Mouse (Mus musculus) CH12.LX (cell line): Measurements from ENCODE around the gene Naa80. TPM values are rescaled to one million over a fixed set of nuclear protein-coding genes. Genes with fewer than 3 reads are reported as not detected.

Experiments
- DNase-seq: peaks from one replicate; pipeline ENCODE4 v3.0.0-alpha.2; 2013; ENCODE audit errors: extremely low read depth
- H3K27ac ChIP-seq: 2 replicates; pipeline ENCODE4 v1.5.1; 2012; ENCODE audit warnings: low read depth, mild to moderate bottlenecking, control low read depth, moderate library complexity; ENCODE audit not compliant: insufficient read depth
- H3K27me3 ChIP-seq: replicated peaks from 2 replicates; pipeline ENCODE3; 2012; ENCODE audit warnings: inconsistent platforms
- H3K36me3 ChIP-seq, 2 experiments: replicated peaks in 1 of 2; 2 replicates each; pipeline versions ENCODE3 to v1.6.1; 2012; ENCODE audit warnings: inconsistent platforms in 1 of 2, low read length in 1 of 2, mild to moderate bottlenecking in 1 of 2, mixed read lengths in 1 of 2, moderate library complexity in 1 of 2; ENCODE audit not compliant: control insufficient read depth in 1 of 2, insufficient read depth in 1 of 2
- H3K4me1 ChIP-seq, 2 experiments: 2 replicates each; pipeline ENCODE4 v1.6.1; 2012; ENCODE audit warnings: inconsistent platforms in 1 of 2, moderate library complexity in 1 of 2; ENCODE audit not compliant: insufficient read depth in 2 of 2, control insufficient read depth in 1 of 2
- H3K4me2 ChIP-seq: 2 replicates; pipeline ENCODE4 v1.6.1; 2012; ENCODE audit warnings: low read depth, mild to moderate bottlenecking, control low read depth; ENCODE audit not compliant: poor library complexity, insufficient read depth, severe bottlenecking
- H3K4me3 ChIP-seq, 3 experiments: fragments of 150-350 bp in 1 of 3; sonication (generic) in 1 of 3; replicated peaks in 1 of 3; 2 replicates each; pipeline versions ENCODE3 to v1.5.1; 2011 to 2012; ENCODE audit warnings: low read depth in 2 of 3, low read length in 2 of 3, mild to moderate bottlenecking in 2 of 3, moderate library complexity in 2 of 3, control low read depth in 1 of 3, improper control_type of control experiment in 1 of 3, inconsistent platforms in 1 of 3, mixed read lengths in 1 of 3; ENCODE audit not compliant: poor library complexity in 1 of 3
- H3K79me2 ChIP-seq: replicated peaks from 2 replicates; pipeline ENCODE4 v1.6.1; 2012; ENCODE audit warnings: mild to moderate bottlenecking, moderate library complexity; ENCODE audit not compliant: control insufficient read depth, poor library complexity, insufficient read depth, severe bottlenecking; ENCODE audit errors: extremely low read depth
- H3K9ac ChIP-seq: 2 replicates; pipeline ENCODE4 v1.6.1; 2012; ENCODE audit warnings: low read depth, mild to moderate bottlenecking, control low read depth, moderate library complexity; ENCODE audit not compliant: insufficient read depth
- H3K9me3 ChIP-seq: replicated peaks from 2 replicates; pipeline ENCODE3; 2012; ENCODE audit warnings: low read length, inconsistent platforms, mixed read lengths
- BHLHE40 ChIP-seq: IDR thresholded peaks from 2 replicates; pipeline ENCODE4 v1.6.1; 2011; ENCODE audit warnings: mild to moderate bottlenecking, low read depth, low read length, improper control_type of control experiment
- CHD1 ChIP-seq: IDR thresholded peaks from 2 replicates; pipeline ENCODE4 v1.6.1; 2012; ENCODE audit warnings: low read depth, low read length, improper control_type of control experiment, inconsistent platforms
- CHD2 ChIP-seq: IDR thresholded peaks from 2 replicates; pipeline ENCODE4 v1.6.1; 2011; ENCODE audit warnings: low read length, improper control_type of control experiment
- E2F4 ChIP-seq: IDR thresholded peaks from 2 replicates; pipeline ENCODE4 v1.6.1; 2011; ENCODE audit warnings: low read depth, low read length, improper control_type of control experiment; ENCODE audit not compliant: insufficient replicate concordance
- ETS1 ChIP-seq: conservative IDR thresholded peaks from 2 replicates; pipeline ENCODE4 v1.6.1; 2012; ENCODE audit warnings: low read depth, mild to moderate bottlenecking, inconsistent platforms, low read length, improper control_type of control experiment, moderate library complexity
- IRF4 ChIP-seq: IDR thresholded peaks from 2 replicates; pipeline ENCODE4 v1.6.1; 2014; ENCODE audit warnings: low read depth, mild to moderate bottlenecking, inconsistent platforms, low read length, improper control_type of control experiment
- JUND ChIP-seq: conservative IDR thresholded peaks from 2 replicates; pipeline ENCODE4 v1.6.1; 2011; ENCODE audit warnings: low read depth, low read length, improper control_type of control experiment
- KAT2A ChIP-seq: IDR thresholded peaks from 2 replicates; pipeline ENCODE4 v1.6.1; 2012; ENCODE audit warnings: low read length, improper control_type of control experiment, inconsistent platforms; ENCODE audit not compliant: insufficient replicate concordance
- MAFK ChIP-seq: IDR thresholded peaks from 2 replicates; pipeline ENCODE4 v1.6.1; 2011; ENCODE audit warnings: low read length, improper control_type of control experiment; ENCODE audit not compliant: insufficient replicate concordance
- MAX ChIP-seq: IDR thresholded peaks from 2 replicates; pipeline ENCODE4 v1.6.1; 2011; ENCODE audit warnings: low read length, improper control_type of control experiment
- MEF2A ChIP-seq: IDR thresholded peaks from 2 replicates; pipeline ENCODE4 v1.6.1; 2014; ENCODE audit warnings: low read depth, mild to moderate bottlenecking, inconsistent platforms, low read length, improper control_type of control experiment, borderline replicate concordance
- MXI1 ChIP-seq: IDR thresholded peaks from 2 replicates; pipeline ENCODE4 v1.6.1; 2011; ENCODE audit warnings: mild to moderate bottlenecking, low read depth, low read length, improper control_type of control experiment
- MYC ChIP-seq: IDR thresholded peaks from 2 replicates; pipeline ENCODE4 v1.6.1; 2011; ENCODE audit warnings: low read depth, mild to moderate bottlenecking, improper control_type of control experiment, low read length
- NELFE ChIP-seq: IDR thresholded peaks from 2 replicates; pipeline ENCODE4 v1.6.1; 2011; ENCODE audit warnings: low read depth, low read length, improper control_type of control experiment
- NRF1 ChIP-seq: IDR thresholded peaks from 2 replicates; pipeline ENCODE4 v1.6.1; 2014; ENCODE audit warnings: low read depth, mild to moderate bottlenecking, inconsistent platforms, low read length, improper control_type of control experiment, moderate library complexity
- POLR2AphosphoS2 ChIP-seq: IDR thresholded peaks from 2 replicates; pipeline ENCODE4 v1.6.1; 2011; ENCODE audit warnings: low read depth, low read length, improper control_type of control experiment
- SIN3A ChIP-seq: IDR thresholded peaks from 2 replicates; pipeline ENCODE4 v1.6.1; 2012; ENCODE audit warnings: low read length, improper control_type of control experiment, inconsistent platforms
- USF1 ChIP-seq: IDR thresholded peaks from 2 replicates; pipeline ENCODE4 v1.6.1; 2014; ENCODE audit warnings: low read depth, mild to moderate bottlenecking, inconsistent platforms, low read length, improper control_type of control experiment
- USF2 ChIP-seq: conservative IDR thresholded peaks from 2 replicates; pipeline ENCODE4 v1.6.1; 2011; ENCODE audit warnings: low read depth, low read length, improper control_type of control experiment
- ZC3H11A ChIP-seq: IDR thresholded peaks from 2 replicates; pipeline ENCODE4 v1.6.1; 2012; ENCODE audit warnings: low read depth, mild to moderate bottlenecking, inconsistent platforms, low read length, improper control_type of control experiment
- ZKSCAN1 ChIP-seq: IDR thresholded peaks from 2 replicates; pipeline ENCODE4 v1.6.1; 2012; ENCODE audit warnings: low read depth, inconsistent platforms, low read length, improper control_type of control experiment, borderline replicate concordance
- ZMIZ1 ChIP-seq: IDR thresholded peaks from 2 replicates; pipeline ENCODE4 v1.6.1; 2012; ENCODE audit warnings: low read depth, mild to moderate bottlenecking, inconsistent platforms, low read length, improper control_type of control experiment
- ZNF384 ChIP-seq: IDR thresholded peaks from 2 replicates; pipeline ENCODE4 v1.6.1; 2012; ENCODE audit warnings: low read depth, low read length, improper control_type of control experiment, inconsistent platforms
- dilution Hi-C: fragments of 300-500 bp; cut with MboI; formaldehyde crosslinking; loops from 2 replicates; pipeline ENCODE4 v1.14.3; 2020; ENCODE audit warnings: low sequenced_read_pairs; ENCODE audit not compliant: extremely low pct_unique_long_range_greater_than_20kb, extremely low pct_ligation_motif_present
- in situ Hi-C: fragments of 300-500 bp; cut with MboI; formaldehyde crosslinking; loops from 3 replicates; pipeline ENCODE4 v1.14.3; 2019; ENCODE audit warnings: low sequenced_read_pairs, low pct_ligation_motif_present, low pct_unique_long_range_greater_than_20kb, mixed read lengths
- polyA plus RNA-seq: library from polyadenylated mRNA; unstranded; fragments of >175 nt; gene quantifications from 2 replicates; pipeline ENCODE4 v1.2.1, GENCODE M21; 2012; ENCODE audit warnings: low read depth; ENCODE audit not compliant: insufficient read length
- total RNA-seq, 2 experiments: library from RNA; depleted of rRNA; stranded (reverse); fragments of 300-350 nt in 1 of 2; fragments of >200 nt in 1 of 2; gene quantifications; 2 replicates each; pipeline ENCODE4 v1.2.3; 2012 to 2014

Naa80 gene
- total and polyA plus RNA-seq, 3 experiments = 1.7 to 9.3 (median 4.8) TPM

DNA sequence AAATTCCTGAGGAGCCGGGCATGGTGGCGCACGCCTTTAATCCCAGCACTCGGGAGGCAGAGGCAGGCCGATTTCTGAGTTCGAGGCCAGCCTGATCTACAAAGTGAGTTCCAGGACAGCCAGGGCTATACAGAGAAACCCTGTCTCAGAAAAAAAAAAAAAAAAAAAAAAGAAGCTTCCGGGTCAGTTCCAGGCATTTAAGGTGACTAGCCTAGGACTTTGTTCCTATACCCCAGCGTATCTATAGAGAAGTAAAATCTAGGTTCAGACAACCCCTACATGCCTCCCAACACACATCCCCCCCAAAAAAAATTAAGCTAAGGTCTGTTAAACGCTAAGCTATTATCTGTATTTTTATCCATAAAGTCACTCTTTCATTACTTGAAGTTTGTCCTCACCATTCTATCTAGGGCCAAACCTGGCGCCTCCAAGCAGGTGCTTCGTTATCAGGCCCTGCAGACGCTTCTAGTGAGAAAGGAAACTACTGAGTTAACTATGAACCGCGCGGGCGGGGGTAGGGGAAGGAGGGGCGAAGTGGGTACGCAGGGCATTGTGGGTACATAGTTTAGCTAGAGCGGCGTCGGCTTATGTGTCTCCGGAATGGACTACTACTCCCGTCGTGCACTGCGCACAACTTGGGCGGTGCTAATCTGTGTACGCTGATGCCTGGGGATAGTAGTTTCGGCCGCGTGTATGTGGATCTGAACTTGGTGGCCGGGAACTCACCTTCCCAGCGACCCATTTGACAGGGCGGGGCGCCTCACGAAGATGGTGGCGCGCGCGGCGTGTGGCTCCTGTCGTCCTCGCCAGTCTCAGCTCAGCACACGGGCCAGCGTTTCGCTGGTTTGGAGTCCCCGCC is 8.5 kb downstream of the Naa80 start, which contains the start of gene Ifrd2 (continued):
- TF ChIP-seq MYC (no peak), ZNF384 (peak; percentile 72), KAT2A (peak; percentile 100), MAFK (no peak), ETS1 (no peak), ZC3H11A (no peak), JUND (no peak), ZKSCAN1 (no peak), BHLHE40 (no peak), CHD2 (peak; percentile 72), NELFE (peak; percentile 81), CHD1 (0 out of 2 replicates have a peak, but pooled peaks have one; percentile 46), USF2 (no peak)

DNA sequence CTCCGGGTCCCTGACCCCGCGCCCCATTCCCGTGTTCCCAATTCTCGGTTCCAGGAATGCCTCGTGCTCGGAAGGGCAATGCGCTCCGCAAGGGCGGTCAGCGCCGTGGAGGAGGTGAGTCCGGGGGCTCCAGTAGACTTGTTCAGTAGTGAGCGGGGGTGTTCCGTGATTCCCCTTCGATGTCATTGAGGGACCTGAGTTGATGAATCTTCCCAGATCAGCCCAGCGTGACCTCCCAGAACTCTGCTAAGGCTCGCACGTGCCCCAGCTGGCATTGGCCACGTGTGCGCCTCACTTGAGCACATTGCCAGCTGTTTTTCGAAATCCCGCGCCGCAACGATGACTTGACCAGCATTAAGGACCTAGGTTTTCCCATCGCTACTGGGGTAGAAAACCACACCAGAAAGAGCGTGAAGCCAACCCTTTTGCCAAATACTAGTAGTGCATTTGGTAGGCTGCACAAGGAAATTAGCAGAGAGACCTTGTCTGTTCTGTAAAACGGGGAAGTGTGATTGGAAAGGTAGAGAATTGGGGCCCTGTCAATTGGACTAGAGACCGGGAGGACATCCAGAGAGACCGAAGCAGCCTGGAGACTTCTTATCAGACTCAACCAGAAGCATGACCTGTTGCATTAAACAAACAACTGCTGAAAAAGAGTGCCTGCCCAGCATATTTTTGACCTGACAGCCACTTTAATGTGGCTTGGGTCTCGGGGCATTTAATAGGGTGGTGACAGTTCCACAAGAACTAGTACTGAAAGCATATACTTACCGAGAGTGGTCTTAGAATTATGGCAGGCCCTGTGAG is 9.3 kb downstream of the Naa80 start:
- peak; percentile 53 for DNase-seq
- TF ChIP-seq IRF4 (no peak), SIN3A (peak; percentile 76), CHD2 (no peak), E2F4 (0 out of 2 replicates have a peak, but pooled peaks have one; percentile 8), ZMIZ1 (no peak), NRF1 (no peak), MAX (peak; percentile 95), BHLHE40 (peak; percentile 99), MAFK (no peak), POLR2AphosphoS2 (no peak), MEF2A (no peak), MXI1 (peak; percentile 96), USF1 (peak; percentile 20), ETS1 (peak; percentile 76), MYC (peak; percentile 99)
- TF ChIP-seq, all 38 proteins: peak for 8
- dilution Hi-C loops = no loop called here

More for the DNA sequence above, 9.3 kb downstream of the Naa80 start:
- Histone ChIP-seq H3K4me1 (peaks cover 8 to 22% of the 10 kb centered on the region in 2 experiments), H3K9ac (peak overlapping the region; percentile 67), H3K79me2 (peaks cover 18% of the 10 kb centered on the region), H3K4me2 (peak overlapping the region; percentile 79), H3K4me3 (peak overlapping the region; percentile 83 to 92 (median 85)), H3K9me3 (no peaks in the 10 kb centered on the region), H3K27me3 (no peaks in the 10 kb centered on the region), H3K27ac (no peak overlapping the region; the same call in 1 of the 2 replicates), H3K36me3 (peaks cover 36 to 66% of the 10 kb centered on the region in 2 experiments)
- in situ Hi-C loops = no loop called here
